Mouse (Mus musculus): Measurements from ENCODE around the gene Foxn3. TPM values are rescaled to one million over a fixed set of nuclear protein-coding genes. Genes with fewer than 3 reads are reported as not detected.

The Foxn3 gene
- polyA plus RNA-seq, 1 experiment from 2014 or later = 69.1 TPM

- H3K9ac ChIP-seq = no peak overlapping the region
- WGBS = 71% methylated on average over 10 of the region's 10 CpGs
- H3K4me3 ChIP-seq (ENCODE audit: low read depth, low read length) = no peak overlapping the region
- DNase-seq (no peak), ATAC-seq (ENCODE audit: insufficient read depth) (0 out of 2 replicates have a peak, but pooled peaks have one; percentile 52)
- no peaks in the 10 kb centered on the region for H3K36me3 ChIP-seq (ENCODE audit: insufficient read depth)
- no peaks in the 10 kb centered on the region for H3K9me3 ChIP-seq (ENCODE audit: low read depth, low read length)
- no peak overlapping the region for H3K4me2 ChIP-seq
- no peak overlapping the region for H3K27ac ChIP-seq (ENCODE audit: low read depth)
- no peaks in the 10 kb centered on the region for H3K27me3 ChIP-seq (ENCODE audit: insufficient read depth, low read length)
- 0 out of 2 replicates have a peak, but pooled peaks cover 11% of the 10 kb centered on the region for H3K4me1 ChIP-seq (ENCODE audit: insufficient read depth)
- no peak for TF ChIP-seq CTCF (IDR thresholded peaks at IDR 0.05; ENCODE audit: low read depth)
These were observed 214.3 kb downstream of the Foxn3 start for GRCm38 (mm10) chr12:99348940-99349649.

GRCm38 (mm10) chr12:99347512-99347911 lies 215.9 kb downstream of the Foxn3 start:
- TF ChIP-seq CTCF (IDR thresholded peaks at IDR 0.05; ENCODE audit: low read depth) = no peak
- H3K4me3 ChIP-seq (ENCODE audit: low read depth, low read length) = no peak overlapping the region
- H3K9ac ChIP-seq = no peak overlapping the region
- peaks cover 9% of the 10 kb centered on the region; the same call in 1 of the 2 replicates for H3K4me1 ChIP-seq (ENCODE audit: insufficient read depth)
- no peak overlapping the region for H3K27ac ChIP-seq (ENCODE audit: low read depth)
- 81% methylated on average over 3 of the region's 3 CpGs for WGBS
- DNase-seq = no peak
- no peak for ATAC-seq (ENCODE audit: insufficient read depth)
- no peaks in the 10 kb centered on the region for H3K9me3 ChIP-seq (ENCODE audit: low read depth, low read length)
- no peaks in the 10 kb centered on the region for H3K36me3 ChIP-seq (ENCODE audit: insufficient read depth)
- H3K27me3 ChIP-seq (ENCODE audit: insufficient read depth, low read length) = no peaks in the 10 kb centered on the region
- H3K4me2 ChIP-seq = no peak overlapping the region

GRCm38 (mm10) chr12:99346982-99347381 lies 216.4 kb downstream of the Foxn3 start:
- 66% methylated on average over 3 of the region's 3 CpGs for WGBS
- Histone ChIP-seq H3K9me3 (ENCODE audit: low read depth, low read length) (no peaks in the 10 kb centered on the region), H3K27me3 (ENCODE audit: insufficient read depth, low read length) (no peaks in the 10 kb centered on the region), H3K27ac (ENCODE audit: low read depth) (no peak overlapping the region), H3K4me1 (ENCODE audit: insufficient read depth) (peaks cover 7% of the 10 kb centered on the region; the same call in 1 of the 2 replicates), H3K9ac (no peak overlapping the region), H3K4me3 (ENCODE audit: low read depth, low read length) (no peak overlapping the region), H3K4me2 (no peak overlapping the region), H3K36me3 (ENCODE audit: insufficient read depth) (no peaks in the 10 kb centered on the region)
- DNase-seq (no peak), ATAC-seq (ENCODE audit: insufficient read depth) (no peak)
- no peak for TF ChIP-seq CTCF (IDR thresholded peaks at IDR 0.05; ENCODE audit: low read depth)

GRCm38 (mm10) chr12:99345323-99345722 lies 218.1 kb downstream of the Foxn3 start:
- WGBS = 59% methylated on average over 4 of the region's 4 CpGs

GRCm38 (mm10) chr12:99343378-99343777 lies 220.0 kb downstream of the Foxn3 start:
- no peak overlapping the region for H3K9ac ChIP-seq
- H3K4me2 ChIP-seq = no peak overlapping the region
- H3K4me3 ChIP-seq (ENCODE audit: low read depth, low read length) = no peak overlapping the region
- H3K9me3 ChIP-seq (ENCODE audit: low read depth, low read length) = no peaks in the 10 kb centered on the region
- DNase-seq = no peak
- H3K27ac ChIP-seq (ENCODE audit: low read depth) = no peak overlapping the region
- whole genome bisulfite sequencing = 93% methylated on average over 2 of the region's 2 CpGs
- peaks cover 3% of the 10 kb centered on the region; the same call in 1 of the 2 replicates for H3K4me1 ChIP-seq (ENCODE audit: insufficient read depth)
- no peak for TF ChIP-seq CTCF (IDR thresholded peaks at IDR 0.05; ENCODE audit: low read depth)
- no peaks in the 10 kb centered on the region; the same call in 1 of the 2 replicates for H3K36me3 ChIP-seq (ENCODE audit: insufficient read depth)
- no peak for ATAC-seq (ENCODE audit: insufficient read depth)
- H3K27me3 ChIP-seq (ENCODE audit: insufficient read depth, low read length) = no peaks in the 10 kb centered on the region

More at GRCm38 (mm10) chr12:99345323-99345722, 218.1 kb downstream of the Foxn3 start:
- Histone ChIP-seq H3K36me3 (ENCODE audit: insufficient read depth) (no peaks in the 10 kb centered on the region; the same call in 1 of the 2 replicates), H3K27ac (ENCODE audit: low read depth) (no peak overlapping the region), H3K27me3 (ENCODE audit: insufficient read depth, low read length) (no peaks in the 10 kb centered on the region), H3K4me2 (no peak overlapping the region), H3K9me3 (ENCODE audit: low read depth, low read length) (no peaks in the 10 kb centered on the region), H3K9ac (no peak overlapping the region), H3K4me3 (ENCODE audit: low read depth, low read length) (no peak overlapping the region), H3K4me1 (ENCODE audit: insufficient read depth) (peaks cover 7% of the 10 kb centered on the region; the same call in 1 of the 2 replicates)
- DNase-seq = no peak
- ATAC-seq (ENCODE audit: insufficient read depth) = no peak
- no peak for TF ChIP-seq CTCF (IDR thresholded peaks at IDR 0.05; ENCODE audit: low read depth)

- 22% methylated on average over 3 of the region's 3 CpGs for WGBS
- H3K4me3 ChIP-seq (ENCODE audit: low read depth, low read length) = no peak overlapping the region
- DNase-seq (no peak), ATAC-seq (ENCODE audit: insufficient read depth) (peak; percentile 36; the same call in 1 of the 2 replicates)
- peaks cover 4% of the 10 kb centered on the region; the same call in 1 of the 2 replicates for H3K4me1 ChIP-seq (ENCODE audit: insufficient read depth)
- H3K9me3 ChIP-seq (ENCODE audit: low read depth, low read length) = no peaks in the 10 kb centered on the region
- H3K9ac ChIP-seq = no peak overlapping the region
- no peak overlapping the region for H3K4me2 ChIP-seq
- no peaks in the 10 kb centered on the region for H3K27me3 ChIP-seq (ENCODE audit: insufficient read depth, low read length)
- no peaks in the 10 kb centered on the region; the same call in 1 of the 2 replicates for H3K36me3 ChIP-seq (ENCODE audit: insufficient read depth)
- no peak overlapping the region for H3K27ac ChIP-seq (ENCODE audit: low read depth)
- no peak for TF ChIP-seq CTCF (IDR thresholded peaks at IDR 0.05; ENCODE audit: low read depth)
These were observed 221.2 kb downstream of the Foxn3 start for GRCm38 (mm10) chr12:99342160-99342559.

- H3K27ac ChIP-seq (ENCODE audit: low read depth) = no peak overlapping the region
- no peak for TF ChIP-seq CTCF (IDR thresholded peaks at IDR 0.05; ENCODE audit: low read depth)
- H3K27me3 ChIP-seq (ENCODE audit: insufficient read depth, low read length) = no peaks in the 10 kb centered on the region
- no peak overlapping the region for H3K9ac ChIP-seq
- no peaks in the 10 kb centered on the region; the same call in 1 of the 2 replicates for H3K36me3 ChIP-seq (ENCODE audit: insufficient read depth)
- no peak for ATAC-seq (ENCODE audit: insufficient read depth)
- H3K4me2 ChIP-seq = no peak overlapping the region
- H3K9me3 ChIP-seq (ENCODE audit: low read depth, low read length) = no peaks in the 10 kb centered on the region
- H3K4me1 ChIP-seq (ENCODE audit: insufficient read depth) = peaks cover 8% of the 10 kb centered on the region; the same call in 1 of the 2 replicates
- DNase-seq = peak; percentile 32
- H3K4me3 ChIP-seq (ENCODE audit: low read depth, low read length) = no peak overlapping the region
- WGBS = 33% methylated on average over 7 of the region's 7 CpGs
These were observed 221.6 kb downstream of the Foxn3 start for GRCm38 (mm10) chr12:99341751-99342150.
